Mouse (Mus musculus) heart, postnatal 0 days (tissue): ENCODE measurements at regions not wholly inside any gene's neighbourhood (a gene's known extent, or its start where the extent isn't known, plus 50 kb on each side); places are given as distances from the start of the nearest gene placed in this dataset.

Experiments used
- CTCF ChIP-seq: IDR thresholded peaks from 2 replicates; pipeline ENCODE4 v1.5.1; 2016; ENCODE audit warnings: antibody characterized with exemption, control low read depth, low read depth
- EP300 ChIP-seq: IDR thresholded peaks from 2 replicates; pipeline ENCODE4 v1.6.1; 2016; ENCODE audit warnings: antibody characterized with exemption, low read depth

DNA sequence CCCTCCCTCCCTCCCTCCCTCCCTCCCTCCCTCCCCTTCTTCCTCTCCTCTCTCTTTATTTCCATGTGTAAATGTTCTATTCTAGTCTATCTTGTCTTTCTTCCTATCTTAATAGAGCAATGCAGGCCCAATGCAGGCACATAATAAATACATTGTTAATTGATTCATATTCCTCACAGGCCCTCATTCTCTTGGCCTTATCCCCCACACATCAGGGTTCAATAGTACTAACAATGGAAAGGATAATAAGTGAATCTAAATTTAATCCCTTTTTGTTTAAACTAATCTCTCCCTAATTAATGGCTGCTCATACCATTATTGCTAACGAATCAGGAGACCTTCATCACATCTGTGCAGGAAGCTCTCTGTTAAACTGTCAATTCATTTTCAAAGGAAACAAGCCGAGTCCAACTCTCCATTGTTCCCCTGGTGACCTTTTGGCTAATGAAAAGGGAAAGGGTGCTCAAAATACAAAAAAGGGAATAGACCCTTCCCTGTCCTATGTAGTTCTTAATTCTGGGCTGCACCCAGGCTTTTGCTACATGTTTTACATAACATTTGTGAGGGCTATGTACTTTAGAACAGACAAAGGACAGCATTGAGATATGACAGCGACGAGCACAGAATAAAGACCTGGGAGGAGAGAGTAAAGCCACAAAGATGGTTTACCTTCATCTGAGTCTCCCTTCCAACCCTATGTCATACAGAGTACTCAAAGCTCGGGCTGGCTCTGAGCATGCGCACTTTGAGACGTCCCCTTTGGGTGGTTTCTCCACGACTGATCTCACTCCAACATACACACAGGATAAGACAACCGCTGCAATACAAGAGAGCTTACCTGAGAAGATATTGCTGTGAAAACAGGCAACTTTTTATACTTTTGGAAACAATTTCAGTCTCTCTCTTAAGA, 370.3 kb upstream of the Frg1 start:
- TF ChIP-seq CTCF (no peak), EP300 (no peak)
